ENCODE assay signal across 9 mouse cellular contexts in genomic region chr16:34329431-34329873, GRCm38 (mm10).
DNase-seq lines count a peak whose midpoint lies in the region; ATAC-seq and TF ChIP-seq lines count a peak whose summit lies in the region.
"Had no signal": no experiment of that assay in that cellular context is flagged by ENCODE, and none has a peak within 500 bp of the region (broad histone marks: within the 10 kb centered on the region; RNA-seq: fewer than 3 reads in every experiment).

No protein-coding gene starts in this region.

- no peaks in the 10 kb centered on the region for H3K9me3 ChIP-seq in hindbrain, postnatal 0 days (ENCODE audit: low read length)
- no peaks in the 10 kb centered on the region for H3K9me3 ChIP-seq in kidney, embryonic 16.5 days (ENCODE audit: low read length)

- no peak overlapping the region for H3K4me3 ChIP-seq in kidney, adult 2 months (ENCODE audit: insufficient read depth, low read depth, low read length)
- no peak overlapping the region for H3K4me3 ChIP-seq in hindbrain, postnatal 0 days (ENCODE audit: low read length)
- H3K4me3 ChIP-seq in kidney, embryonic 16.5 days (ENCODE audit: low read length) = no peak overlapping the region

- H3K4me2 ChIP-seq in hindbrain, postnatal 0 days (ENCODE audit: low read depth, low read length) = peak overlapping the region; percentile 38
- H3K4me2 ChIP-seq in kidney, embryonic 16.5 days (replicated peaks; ENCODE audit: low read depth, low read length) = no peak overlapping the region

- H3K27me3 ChIP-seq in kidney, adult 2 months (replicated peaks; ENCODE audit: control insufficient read depth, insufficient read depth, low read length) = no peaks in the 10 kb centered on the region
- H3K27me3 ChIP-seq in hindbrain, postnatal 0 days (ENCODE audit: insufficient read depth, low read length) = no peaks in the 10 kb centered on the region
- no peaks in the 10 kb centered on the region for H3K27me3 ChIP-seq in kidney, embryonic 16.5 days (ENCODE audit: insufficient read depth, low read length)

- DNase-seq in kidney, adult 2 months = peak; percentile 70
- no peak for DNase-seq in kidney, adult 9 months
- DNase-seq in brain, adult 2 months (ENCODE audit: low read depth, low spot score) = peak; percentile 87
- DNase-seq in cerebellum, adult 18-20 months = peak; percentile 76 to 77
- DNase-seq in hindbrain, postnatal 0 days (ENCODE audit: low spot score) = peak; percentile 85
- no peak for DNase-seq in thymus, postnatal 36 days
- DNase-seq: thymus, postnatal 4 days had no signal

- 48% methylated on average over 12 of the region's 12 CpGs for WGBS in kidney, adult 2 months
- WGBS in hindbrain, postnatal 0 days = 14% methylated on average over 12 of the region's 12 CpGs
- 64% methylated on average over 12 of the region's 12 CpGs for WGBS in kidney, embryonic 16.5 days

- TF ChIP-seq POLR2A in kidney, adult 2 months (IDR thresholded peaks at IDR 0.05; ENCODE audit: low read depth, low read length) = no peak

- no peak overlapping the region for H3K9ac ChIP-seq in hindbrain, postnatal 0 days (replicated peaks; ENCODE audit: low read length)
- no peak overlapping the region for H3K9ac ChIP-seq in kidney, embryonic 16.5 days (replicated peaks; ENCODE audit: low read length)
- H3K9ac ChIP-seq: liver, embryonic 14.5 days had no signal

- H3K4me1 ChIP-seq in kidney, adult 2 months (ENCODE audit: control insufficient read depth, insufficient read depth, low read length) = peaks cover 11% of the 10 kb centered on the region
- H3K4me1 ChIP-seq in hindbrain, postnatal 0 days (ENCODE audit: insufficient read depth, low read length) = peaks cover 17% of the 10 kb centered on the region
- peaks cover 8% of the 10 kb centered on the region; the same call in 1 of the 2 replicates for H3K4me1 ChIP-seq in kidney, embryonic 16.5 days (ENCODE audit: insufficient read depth, low read length)

- no peaks in the 10 kb centered on the region for H3K36me3 ChIP-seq in kidney, adult 2 months (ENCODE audit: control insufficient read depth, insufficient read depth, low read length)
- H3K36me3 ChIP-seq in hindbrain, postnatal 0 days (ENCODE audit: insufficient read depth, low read length) = no peaks in the 10 kb centered on the region
- no peaks in the 10 kb centered on the region for H3K36me3 ChIP-seq in kidney, embryonic 16.5 days (ENCODE audit: insufficient read depth, low read length)

- TF ChIP-seq CTCF in kidney, adult 2 months (conservative IDR thresholded peaks at IDR 0.05; ENCODE audit: insufficient read depth, insufficient read length, low read depth, low read length) = no peak
- TF ChIP-seq CTCF in hindbrain, postnatal 0 days (IDR thresholded peaks at IDR 0.05; ENCODE audit: low read depth) = peak; percentile 55

- H3K27ac ChIP-seq in kidney, adult 2 months (ENCODE audit: insufficient read depth, low read depth, low read length) = no peak overlapping the region
- peak overlapping the region; percentile 42; the same call in 1 of the 2 replicates for H3K27ac ChIP-seq in hindbrain, postnatal 0 days
- no peak overlapping the region for H3K27ac ChIP-seq in kidney, embryonic 16.5 days (ENCODE audit: low read length)
- H3K27ac ChIP-seq: liver, embryonic 14.5 days had no signal

- ATAC-seq in hindbrain, postnatal 0 days = peak; percentile 77
- no peak for ATAC-seq in kidney, embryonic 16.5 days (ENCODE audit: low FRiP score, low TSS enrichment)

Comparison
In these comparisons a context has a peak if more than half of its experiments do, and no peak if none do; other contexts are left out.
1. DNase-seq: peak in kidney, adult 2 months (single experiment), brain, adult 2 months (single experiment), cerebellum, adult 18-20 months (2 of 2) and hindbrain, postnatal 0 days (single experiment); none in kidney, adult 9 months (single experiment) and thymus, postnatal 36 days (0 of 2).